Mouse (Mus musculus) right cerebral cortex, postnatal 36 days (tissue): Measurements from ENCODE around the gene Ccr5.
"Not testable (repeated sequence)": the region's sequence is repeated elsewhere in the genome, so short reads cannot be mapped to it uniquely, and the experiment has no call there.

Experiments used
- DNase-seq, 2 experiments: peaks; one replicate each; pipeline ENCODE4 v3.0.0; 2022; ENCODE audit warnings: low spot score in 2 of 2, mixed read lengths in 1 of 2

Ccr5 gene

GRCm38 (mm10) chr9:124121387-124122184 is at the start of gene Ccr5:
Gene Ccr5 (plus strand): TSS chr9:124121543.
- no peak for DNase-seq

GRCm38 (mm10) chr9:124079803-124080202 is 41.5 kb upstream of the Ccr5 start:
- DNase-seq, result no peak

- not testable (repeated sequence) for DNase-seq
These were observed 40.9 kb upstream of the Ccr5 start for GRCm38 (mm10) chr9:124080471-124080870.

GRCm38 (mm10) chr9:124090441-124090840 is 30.9 kb upstream of the Ccr5 start:
- no peak for DNase-seq

- DNase-seq, result no peak
These were observed 22.2 kb upstream of the Ccr5 start for GRCm38 (mm10) chr9:124099127-124099526.

GRCm38 (mm10) chr9:124100357-124100756 is 21.0 kb upstream of the Ccr5 start:
- DNase-seq, result no peak

GRCm38 (mm10) chr9:124101723-124102122 is 19.6 kb upstream of the Ccr5 start, which contains the start of gene Ccr2:
Gene Ccr2 (plus strand): TSS chr9:124101950.
- no peak for DNase-seq

GRCm38 (mm10) chr9:124103199-124103598 is 18.1 kb upstream of the Ccr5 start:
- DNase-seq, result no peak

- no peak for DNase-seq
These were observed 16.1 kb upstream of the Ccr5 start for GRCm38 (mm10) chr9:124105196-124105595.

GRCm38 (mm10) chr9:124107232-124107631 is 14.1 kb upstream of the Ccr5 start:
- no peak for DNase-seq

GRCm38 (mm10) chr9:124108356-124109127 is 12.8 kb upstream of the Ccr5 start:
- no peak for DNase-seq

- DNase-seq, result no peak
These were observed 9.3 kb upstream of the Ccr5 start for GRCm38 (mm10) chr9:124111997-124112396.

- DNase-seq, result no peak
These were observed 8.6 kb upstream of the Ccr5 start for GRCm38 (mm10) chr9:124112591-124113239.

GRCm38 (mm10) chr9:124113777-124114176 is 7.6 kb upstream of the Ccr5 start:
- DNase-seq, result no peak

- DNase-seq, result no peak
These were observed 2.9 kb upstream of the Ccr5 start for GRCm38 (mm10) chr9:124118489-124118888.

GRCm38 (mm10) chr9:124125576-124125975 is 4.2 kb downstream of the Ccr5 start:
- no peak for DNase-seq

GRCm38 (mm10) chr9:124126373-124126772 is 5.0 kb downstream of the Ccr5 start:
- no peak for DNase-seq

- no peak for DNase-seq
These were observed 6.1 kb downstream of the Ccr5 start for GRCm38 (mm10) chr9:124127412-124127811.

- no peak for DNase-seq
These were observed 7.0 kb downstream of the Ccr5 start for GRCm38 (mm10) chr9:124128379-124128778.

- not testable (repeated sequence) for DNase-seq
These were observed 11.6 kb downstream of the Ccr5 start for GRCm38 (mm10) chr9:124132899-124133298.

GRCm38 (mm10) chr9:124134919-124135318 is 13.6 kb downstream of the Ccr5 start:
- not testable (repeated sequence) for DNase-seq

- DNase-seq, result no peak
These were observed 16.3 kb downstream of the Ccr5 start for GRCm38 (mm10) chr9:124137619-124138018.
